Mouse (Mus musculus): ENCODE measurements around the gene Plxnb3. TPM values are rescaled to one million over a fixed set of nuclear protein-coding genes. Genes with fewer than 3 reads are reported as not detected.
A peak's percentile ranks its signal among the peaks of the same experiment; 100 is the strongest.

Gene Plxnb3
- polyA plus RNA-seq (2012; rRNA removed) (1.9 and 2.7 TPM in 2 replicates), polyA plus RNA-seq (2014; fragmentation: Nextera tagmentation; extraction: Ambion mirVana) (0.62 and 0.82 TPM in 2 replicates)

DNA sequence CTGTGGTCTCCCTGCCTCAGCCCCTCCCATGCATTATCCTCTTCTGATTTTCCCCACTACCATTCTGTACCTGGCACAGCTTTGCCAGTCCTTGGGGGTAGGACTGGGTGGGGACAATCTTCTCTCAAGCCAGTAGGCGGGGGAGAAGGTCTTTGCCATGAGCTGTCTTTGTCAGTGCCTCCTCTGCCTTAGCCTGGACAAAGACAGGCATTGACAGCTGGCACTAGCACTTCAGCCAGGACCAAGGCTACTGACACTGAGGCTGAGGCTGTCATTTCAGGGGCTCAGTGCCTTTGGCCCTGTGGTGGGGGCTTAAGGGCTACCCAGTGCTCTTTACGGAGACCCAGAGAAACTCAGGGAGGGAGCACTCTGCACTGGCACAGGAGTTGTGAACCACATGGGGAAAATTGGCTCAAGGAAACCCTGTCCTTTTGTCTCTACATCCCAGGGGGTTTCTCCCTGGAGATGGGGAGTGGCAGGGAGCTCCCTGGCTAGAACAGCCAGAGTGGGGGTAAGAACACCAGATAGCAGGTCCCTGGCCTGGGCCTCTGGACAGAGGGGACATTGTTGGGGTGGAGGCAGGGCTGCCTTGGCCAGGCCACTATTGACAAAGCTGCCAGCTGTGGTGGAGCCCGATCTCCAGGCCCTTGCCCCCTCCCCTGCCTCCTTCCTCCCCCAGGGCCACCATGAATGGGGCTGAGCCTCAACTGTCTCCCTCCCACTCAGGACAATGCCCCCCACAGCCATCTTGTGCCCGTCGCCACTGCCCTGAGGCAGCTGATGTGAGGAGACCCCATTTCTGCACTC lies at the start of gene Plxnb3:
Gene Plxnb3 (plus strand): TSS at position 757 of the 807 bp plus-strand sequence.
- Histone ChIP-seq H3K9ac (ENCODE audit: low read depth, low read length, severe bottlenecking) (no peak within 1 kb of the TSS), H3K36me3 (ENCODE audit: control insufficient read depth, insufficient read depth, low read length) (no peaks in the 10 kb centered on the region), H3K27ac (replicated peaks; ENCODE audit: low read depth, low read length) (no peak within 1 kb of the TSS), H3K4me3 (replicated peaks; ENCODE audit: low read length) (no peak within 1 kb of the TSS), H3K4me1 (ENCODE audit: control insufficient read depth, insufficient read depth, low read length) (no peaks in the 10 kb centered on the region), H3K27me3 (ENCODE audit: control insufficient read depth, insufficient read depth, low read length) (no peaks in the 10 kb centered on the region), H3K4me2 (replicated peaks; ENCODE audit: low read depth, low read length, severe bottlenecking) (no peak within 1 kb of the TSS), H3K9me3 (ENCODE audit: control insufficient read depth, low read length) (no peaks in the 10 kb centered on the region)
- no peak for TF ChIP-seq POLR2A (IDR thresholded peaks at IDR 0.05; ENCODE audit: borderline replicate concordance, extremely low read depth, insufficient read depth, insufficient read length)
- no peak for ATAC-seq (ENCODE audit: low FRiP score, low read depth)
- DNase-seq (ENCODE audit: low spot score) = no peak
- WGBS = 79% methylated on average over 5 of the region's 5 CpGs

- peaks cover 20% of the 10 kb centered on the region for H3K4me1 ChIP-seq (ENCODE audit: control insufficient read depth, insufficient read depth, low read length)
- H3K4me2 ChIP-seq (replicated peaks; ENCODE audit: low read depth, low read length, severe bottlenecking) = peak overlapping the region; percentile 60
- no peaks in the 10 kb centered on the region for H3K9me3 ChIP-seq (ENCODE audit: control insufficient read depth, low read length)
- peak overlapping the region; percentile 61 for H3K9ac ChIP-seq (ENCODE audit: low read depth, low read length, severe bottlenecking)
- ATAC-seq (ENCODE audit: low FRiP score, low read depth) (peak; percentile 7), DNase-seq (ENCODE audit: low spot score) (no peak)
- peak overlapping the region; percentile 51 for H3K4me3 ChIP-seq (replicated peaks; ENCODE audit: low read length)
- TF ChIP-seq POLR2A (IDR thresholded peaks at IDR 0.05; ENCODE audit: borderline replicate concordance, extremely low read depth, insufficient read depth, insufficient read length) = no peak
- H3K36me3 ChIP-seq (ENCODE audit: control insufficient read depth, insufficient read depth, low read length) = peaks cover 6% of the 10 kb centered on the region
- WGBS = 29% methylated on average over 15 of the region's 21 CpGs
- peak overlapping the region; percentile 55 for H3K27ac ChIP-seq (replicated peaks; ENCODE audit: low read depth, low read length)
- H3K27me3 ChIP-seq (ENCODE audit: control insufficient read depth, insufficient read depth, low read length) = no peaks in the 10 kb centered on the region
Measured at GRCm38 (mm10) chrX:73715476-73716108, 41.3 kb upstream of the Plxnb3 start.

DNA sequence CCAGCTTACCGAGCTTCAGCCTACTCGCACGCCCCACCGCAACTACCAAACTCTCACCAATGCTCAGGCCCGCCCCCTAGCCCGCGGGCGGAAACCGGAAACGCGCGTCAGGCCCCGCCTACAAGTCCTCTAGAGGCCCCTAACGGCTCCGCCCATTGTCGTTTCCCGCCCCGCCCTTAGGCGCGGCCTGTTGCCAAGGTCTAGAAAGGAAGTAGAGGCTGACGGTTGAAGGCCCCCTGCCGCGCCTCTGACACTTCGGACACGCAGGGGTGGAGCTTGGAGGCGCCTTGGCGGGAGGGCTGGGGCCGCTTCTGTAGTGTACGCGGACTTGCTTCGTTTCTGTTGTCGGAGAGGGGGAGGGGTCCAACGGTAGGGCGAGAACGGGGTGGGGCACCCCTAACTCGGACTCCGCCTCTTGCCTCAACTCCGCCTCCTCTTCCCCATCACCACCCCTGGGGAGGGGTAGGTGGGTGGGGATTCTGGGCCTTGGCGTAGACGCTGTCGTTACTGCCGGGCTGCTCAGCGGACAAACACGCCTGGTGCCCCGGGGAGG lies 40.7 kb upstream of the Plxnb3 start, which contains the start of the genes Bcap31 and Abcd1:
Gene Bcap31 (minus strand): TSS at position 67 of the 553 bp plus-strand sequence.
Gene Abcd1 (plus strand): TSS at position 489 of the 553 bp plus-strand sequence.
- peaks cover 20% of the 10 kb centered on the region for H3K4me1 ChIP-seq (ENCODE audit: control insufficient read depth, insufficient read depth, low read length)
- peak within 1 kb of the TSS; percentile 61 for H3K9ac ChIP-seq (ENCODE audit: low read depth, low read length, severe bottlenecking)
- H3K4me2 ChIP-seq (replicated peaks; ENCODE audit: low read depth, low read length, severe bottlenecking) = peak within 1 kb of the TSS; percentile 60
- DNase-seq (ENCODE audit: low spot score) = peak; percentile 93
- no peaks in the 10 kb centered on the region for H3K9me3 ChIP-seq (ENCODE audit: control insufficient read depth, low read length)
- H3K27me3 ChIP-seq (ENCODE audit: control insufficient read depth, insufficient read depth, low read length) = no peaks in the 10 kb centered on the region
- peak within 1 kb of the TSS; percentile 51 for H3K4me3 ChIP-seq (replicated peaks; ENCODE audit: low read length)
- peaks cover 6% of the 10 kb centered on the region for H3K36me3 ChIP-seq (ENCODE audit: control insufficient read depth, insufficient read depth, low read length)
- ATAC-seq (ENCODE audit: low FRiP score, low read depth) = peak; percentile 93
- 0 out of 2 replicates have a peak, but pooled peaks have one; percentile 30 for TF ChIP-seq POLR2A (IDR thresholded peaks at IDR 0.05; ENCODE audit: borderline replicate concordance, extremely low read depth, insufficient read depth, insufficient read length)
- peak within 1 kb of the TSS; percentile 78 for H3K27ac ChIP-seq (replicated peaks; ENCODE audit: low read depth, low read length)
- 23% methylated on average over 32 of the region's 45 CpGs for WGBS

- DNase-seq (ENCODE audit: low spot score) (no peak), ATAC-seq (ENCODE audit: low FRiP score, low read depth) (0 out of 2 replicates have a peak, but pooled peaks have one; percentile 11)
- Histone ChIP-seq H3K4me1 (ENCODE audit: control insufficient read depth, insufficient read depth, low read length) (peaks cover 20% of the 10 kb centered on the region), H3K4me2 (replicated peaks; ENCODE audit: low read depth, low read length, severe bottlenecking) (peak overlapping the region; percentile 60), H3K27me3 (ENCODE audit: control insufficient read depth, insufficient read depth, low read length) (no peaks in the 10 kb centered on the region), H3K4me3 (replicated peaks; ENCODE audit: low read length) (peak overlapping the region; percentile 51), H3K36me3 (ENCODE audit: control insufficient read depth, insufficient read depth, low read length) (peaks cover 4% of the 10 kb centered on the region; the same call in 1 of the 2 replicates), H3K9me3 (ENCODE audit: control insufficient read depth, low read length) (no peaks in the 10 kb centered on the region), H3K27ac (replicated peaks; ENCODE audit: low read depth, low read length) (peak overlapping the region; percentile 78), H3K9ac (ENCODE audit: low read depth, low read length, severe bottlenecking) (peak overlapping the region; percentile 50)
- TF ChIP-seq POLR2A (IDR thresholded peaks at IDR 0.05; ENCODE audit: borderline replicate concordance, extremely low read depth, insufficient read depth, insufficient read length) = no peak
- WGBS = 35% methylated on average over 29 of the region's 30 CpGs
Measured at GRCm38 (mm10) chrX:73716709-73717545, 40.0 kb upstream of the Plxnb3 start.
